Mouse (Mus musculus): ENCODE measurements around the gene Clock. TPM values are rescaled to one million over a fixed set of nuclear protein-coding genes. Genes with fewer than 3 reads are reported as not detected.

Clock gene
- total RNA-seq, 2 experiments from 2014 or later = 33.9 to 36.6 TPM

DNA sequence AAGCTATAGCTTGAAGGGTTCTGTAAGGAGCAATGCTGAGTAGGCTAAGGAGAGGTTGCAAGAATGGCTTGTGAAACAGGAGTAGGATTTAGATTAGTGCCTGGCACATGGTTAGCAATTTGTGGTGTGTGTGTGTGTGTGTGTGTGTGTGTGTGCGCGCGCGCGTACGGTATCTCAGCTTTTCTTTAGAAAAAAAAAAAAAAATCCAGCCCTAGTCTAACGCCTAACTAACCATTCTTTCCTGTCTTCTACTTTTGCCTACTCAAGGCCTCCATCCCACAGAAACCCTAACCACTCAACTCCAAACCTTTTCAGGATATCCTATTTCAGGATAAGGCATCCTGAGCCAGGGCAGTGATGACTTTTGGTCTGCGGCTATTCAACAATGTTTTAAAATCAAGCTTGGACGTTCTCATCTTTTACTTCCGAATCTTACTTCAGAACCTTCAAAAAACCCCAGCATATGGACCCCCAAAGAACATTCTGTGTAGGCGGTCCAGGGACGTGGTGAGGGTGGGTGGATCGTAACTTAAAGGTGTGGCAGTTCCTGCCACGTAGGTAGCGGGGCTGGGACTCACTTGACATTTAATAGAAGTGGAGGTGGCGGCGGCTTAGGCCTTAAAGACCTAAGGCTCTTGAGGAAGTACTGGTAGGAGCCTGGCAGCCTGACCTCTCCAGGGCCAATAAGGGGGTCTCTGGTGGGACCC, 121.4 kb downstream of the Clock start:
- no peak for DNase-seq (ENCODE audit: low spot score in 2 of 2)

DNA sequence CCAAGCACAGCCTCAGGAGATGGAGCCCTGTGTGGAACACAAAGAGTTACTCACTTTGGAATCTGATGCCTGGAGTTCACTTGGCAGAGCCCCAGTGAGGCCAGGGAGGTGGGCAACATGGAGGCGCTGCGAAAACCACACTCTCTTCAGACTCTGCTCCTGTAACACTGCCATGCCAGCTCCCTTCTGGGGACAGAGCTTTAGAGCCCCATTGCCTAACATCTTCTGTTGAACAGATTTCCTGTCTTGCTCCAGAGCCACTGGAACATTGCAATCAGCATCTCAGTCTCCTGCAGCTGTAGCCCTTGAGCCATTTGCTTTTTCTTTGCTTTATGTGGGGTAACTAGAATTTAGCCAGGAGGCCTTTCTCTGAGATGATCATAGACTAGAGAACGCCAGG, 122.3 kb downstream of the Clock start:
- DNase-seq (ENCODE audit: low spot score in 2 of 2) = no peak

DNA sequence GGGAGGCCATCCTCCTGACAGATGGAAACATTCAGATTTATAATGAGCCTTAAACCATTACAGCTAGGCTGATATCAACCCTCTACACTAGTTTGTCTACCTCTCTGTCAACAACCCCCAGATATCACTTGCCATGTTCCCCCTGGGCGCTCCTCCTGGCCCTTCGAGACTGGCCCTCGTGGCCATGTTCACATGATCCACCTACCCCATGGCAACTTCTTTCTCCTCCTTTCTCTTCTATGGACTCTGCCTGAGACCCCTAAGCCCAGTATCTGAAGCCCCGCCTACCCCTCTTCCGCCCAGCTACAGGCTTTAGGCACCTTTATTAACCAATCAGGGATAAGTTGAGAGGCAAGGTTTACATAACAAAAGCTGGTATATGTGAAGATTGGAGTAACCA, 124.8 kb downstream of the Clock start:
- no peak for DNase-seq (ENCODE audit: low spot score in 2 of 2)

DNA sequence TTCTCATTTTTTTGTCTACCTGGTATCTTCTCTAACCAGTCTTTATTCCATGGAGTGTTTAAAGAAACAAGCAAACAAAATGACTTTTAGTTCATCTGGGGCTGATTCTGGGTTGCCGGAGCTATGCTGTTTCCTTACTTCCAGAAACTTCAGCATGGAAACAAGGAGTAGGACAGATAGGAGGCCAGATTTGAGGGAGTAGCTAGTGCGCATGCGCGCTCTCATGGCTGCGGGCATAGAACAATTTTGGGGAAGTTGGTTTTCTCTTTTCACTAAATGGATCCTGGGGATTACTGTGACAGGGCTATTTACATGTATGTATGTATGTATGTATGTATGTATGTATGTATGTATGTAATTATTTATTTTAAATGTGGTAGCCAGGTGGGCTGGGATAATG, 125.4 kb downstream of the Clock start:
- no peak for DNase-seq (ENCODE audit: low spot score in 2 of 2)

DNA sequence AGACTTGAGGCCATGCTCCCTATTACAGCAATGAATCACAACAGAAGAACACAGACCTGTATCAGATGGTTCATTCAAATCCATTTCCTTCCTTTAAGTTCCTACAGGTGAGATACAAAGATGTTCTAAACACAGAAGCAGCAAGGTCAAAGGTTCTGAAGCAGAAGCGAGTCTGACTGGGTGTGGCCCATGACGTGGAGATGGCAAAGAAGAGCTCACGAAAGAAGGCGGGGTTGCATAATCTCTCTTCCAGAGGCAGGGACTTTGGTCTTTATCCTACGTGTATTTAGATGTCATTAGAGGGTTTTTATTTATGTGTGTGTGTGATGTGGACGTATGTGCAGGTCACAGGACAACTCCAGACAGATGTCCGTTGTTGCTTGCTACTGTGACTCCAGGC, 126.9 kb downstream of the Clock start:
- no peak for DNase-seq (ENCODE audit: low spot score in 2 of 2)

DNA sequence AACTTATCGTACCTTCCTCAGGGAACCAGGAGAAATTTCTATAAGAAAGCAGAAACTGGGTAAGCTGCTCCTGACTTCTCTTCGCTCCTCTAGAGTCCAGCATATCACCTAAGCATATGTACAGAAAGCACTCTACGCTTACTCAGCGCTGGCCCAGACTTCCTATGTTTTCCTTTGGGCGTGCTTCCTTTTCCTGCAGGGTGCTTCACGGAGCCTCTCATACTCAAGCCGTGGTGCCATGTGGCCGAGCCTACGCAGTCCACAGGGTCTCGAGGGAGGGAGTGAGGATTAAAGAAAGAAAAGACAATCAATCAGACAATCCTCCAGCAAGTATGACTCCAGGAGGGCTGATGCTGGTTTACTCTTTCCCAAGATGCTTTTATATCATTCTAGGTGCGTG, 127.8 kb downstream of the Clock start:
- DNase-seq (ENCODE audit: low spot score in 2 of 2) = no peak

DNA sequence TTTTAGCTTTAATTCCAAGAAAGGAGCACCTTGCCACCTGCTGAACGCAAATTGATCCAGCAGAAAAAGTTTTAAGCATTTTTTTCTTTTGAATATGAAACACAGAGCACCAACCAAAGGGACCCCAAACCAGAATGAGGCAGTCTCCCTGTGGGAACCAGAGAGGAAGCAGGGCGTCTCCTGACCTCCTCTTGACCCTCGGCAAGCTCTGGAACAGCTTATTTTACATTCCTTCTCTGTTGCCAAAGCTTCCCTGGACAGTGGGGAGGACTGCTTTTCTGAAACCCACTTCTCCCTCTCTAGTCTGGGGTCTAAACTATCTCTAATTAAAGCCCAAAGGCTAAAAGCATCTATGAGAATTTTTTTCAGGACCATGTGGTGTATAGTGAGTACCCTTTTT, 128.2 kb downstream of the Clock start:
- DNase-seq (ENCODE audit: low spot score in 2 of 2) = no peak

DNA sequence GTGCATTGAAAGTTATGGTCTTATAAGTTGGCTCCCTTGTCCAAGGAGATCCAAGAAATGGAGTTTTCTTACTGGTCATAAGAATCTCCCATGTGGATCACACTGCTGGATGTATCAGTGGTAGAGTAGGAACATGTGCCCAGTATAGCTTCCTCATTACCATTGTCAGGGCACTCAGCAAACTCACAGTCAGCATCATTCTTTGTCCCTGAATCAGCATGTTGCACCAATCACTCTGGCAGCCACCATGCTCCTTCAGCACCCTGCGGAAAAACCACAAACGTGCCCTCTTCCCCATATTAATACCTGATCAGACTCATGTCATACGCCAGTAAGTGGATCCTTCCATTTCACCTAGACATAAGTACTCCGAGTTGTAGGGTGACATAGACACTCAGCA, 129.5 kb downstream of the Clock start:
- no peak for DNase-seq (ENCODE audit: low spot score in 2 of 2)

DNA sequence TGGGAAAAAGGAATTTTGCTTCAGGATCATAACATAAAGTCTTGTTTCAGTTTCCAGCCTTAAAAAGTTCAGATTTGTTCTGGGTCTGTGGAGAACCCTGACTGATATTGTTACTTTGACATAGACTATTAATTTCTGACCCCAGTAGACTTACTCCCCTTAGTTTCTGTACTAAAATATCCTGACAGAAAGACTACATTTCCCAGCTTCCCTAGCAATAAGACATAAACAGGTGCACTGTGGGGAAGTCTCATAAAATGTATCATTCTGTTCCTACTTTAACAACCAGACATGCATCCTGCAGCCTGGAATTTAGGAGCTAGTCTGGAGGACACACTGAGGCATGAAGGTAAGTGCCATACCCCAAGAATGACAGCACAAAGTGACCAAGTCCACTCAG, 133.6 kb downstream of the Clock start:
- DNase-seq (ENCODE audit: low spot score in 2 of 2) = no peak

DNA sequence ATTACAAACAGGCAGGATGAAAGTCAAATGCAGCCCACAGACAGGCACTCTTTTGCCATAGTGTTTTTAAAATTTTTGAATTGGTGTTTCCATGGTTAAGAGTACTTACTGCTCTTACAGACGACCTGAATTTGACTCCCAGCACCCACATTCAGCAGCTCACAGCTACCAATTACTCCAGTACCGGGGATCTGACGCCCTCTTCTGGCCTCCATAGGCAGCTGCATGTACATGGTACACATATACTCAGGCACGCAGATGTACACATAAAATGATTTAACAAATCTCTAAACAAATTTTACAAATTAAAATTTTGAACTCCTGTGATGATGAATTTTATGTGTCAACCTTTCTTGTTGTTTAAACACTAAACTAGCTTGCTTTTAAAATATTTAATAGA, 134.1 kb downstream of the Clock start:
- DNase-seq (ENCODE audit: low spot score in 2 of 2) = no peak

DNA sequence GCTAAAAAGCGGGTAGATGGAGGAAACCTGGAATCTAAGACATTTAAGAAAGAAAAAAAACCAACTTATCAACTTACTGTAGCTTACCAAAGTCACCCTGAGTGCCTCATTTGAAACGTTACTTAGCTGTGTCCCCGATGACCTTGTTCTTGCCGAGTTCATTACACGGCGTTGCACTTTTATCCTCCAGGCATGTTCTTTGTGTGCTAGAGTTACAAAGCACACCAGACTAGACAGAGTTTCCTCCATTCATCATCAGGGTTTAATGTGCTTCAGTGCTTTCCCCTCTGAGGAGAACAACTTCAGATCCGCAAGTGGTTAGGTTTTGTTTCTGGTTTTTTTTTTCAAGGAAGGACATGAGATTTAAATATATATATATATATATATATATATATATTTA, 139.8 kb downstream of the Clock start:
- no peak for DNase-seq (ENCODE audit: low spot score in 2 of 2)

DNA sequence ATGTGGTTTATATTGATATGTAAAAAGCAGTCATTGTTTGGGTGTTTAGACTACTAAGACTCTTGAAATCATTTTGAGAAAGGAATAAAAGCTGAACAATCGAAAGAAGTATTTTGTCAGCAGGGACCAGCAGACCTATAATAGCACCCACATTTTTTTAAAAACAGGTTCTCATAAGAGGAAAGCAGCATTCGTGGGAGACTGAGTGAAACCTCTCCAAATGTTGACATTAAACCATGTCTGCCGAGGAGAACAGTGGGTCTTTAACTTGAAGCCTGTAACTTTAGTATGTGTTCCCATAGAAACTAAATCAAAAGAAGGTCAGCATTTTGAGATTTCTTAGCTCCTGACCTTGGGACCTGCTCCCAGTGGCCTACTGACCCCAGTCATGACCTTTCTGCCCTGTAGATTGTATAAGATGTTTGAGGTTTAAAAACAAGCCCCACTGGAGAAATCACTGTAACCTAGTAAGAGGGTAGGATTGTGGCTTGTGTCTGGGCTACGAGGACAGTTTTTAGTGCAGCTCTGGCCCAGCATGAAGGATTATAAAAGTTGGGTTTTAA, 140.7 kb downstream of the Clock start:
- no peak for DNase-seq (ENCODE audit: low spot score in 2 of 2)

DNA sequence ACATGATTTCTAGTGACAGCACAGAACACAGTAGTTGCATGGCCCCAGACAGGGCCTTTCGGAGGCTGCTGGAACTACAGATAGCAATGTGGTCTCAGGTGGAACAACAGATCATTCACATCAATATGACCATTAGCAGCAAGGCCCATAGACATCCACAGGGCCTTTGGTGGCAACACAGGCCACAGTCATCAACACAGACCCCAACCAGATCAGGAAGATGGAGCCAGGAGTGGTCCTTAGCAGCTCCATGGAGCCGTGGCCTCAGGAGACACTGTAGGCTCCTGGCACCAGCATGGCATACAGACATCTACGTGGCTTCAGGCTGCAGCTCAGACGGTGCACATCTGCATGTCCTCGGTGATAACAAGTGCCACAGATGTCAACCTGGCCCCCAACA, 141.7 kb downstream of the Clock start:
- DNase-seq (ENCODE audit: low spot score in 2 of 2) = no peak

DNA sequence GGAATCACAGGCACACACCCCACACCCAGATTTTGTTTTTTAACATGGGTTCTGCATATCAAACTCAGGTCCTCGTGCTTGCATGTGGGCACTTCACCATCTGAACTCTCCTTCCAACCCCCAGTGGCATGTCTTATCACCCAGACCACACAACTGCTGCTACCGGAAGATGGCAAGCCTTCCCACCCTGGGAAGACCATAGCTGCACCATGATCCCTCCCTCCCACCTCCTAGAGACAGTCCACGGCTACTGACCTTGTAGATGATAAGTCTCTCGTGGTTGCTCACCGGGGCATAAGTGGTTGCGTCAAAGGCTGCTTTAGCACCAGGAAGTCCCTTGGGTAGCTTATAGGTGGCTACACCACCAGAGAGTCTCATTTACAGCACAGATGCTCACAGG, 143.1 kb downstream of the Clock start:
- DNase-seq (ENCODE audit: low spot score in 2 of 2) = no peak

DNA sequence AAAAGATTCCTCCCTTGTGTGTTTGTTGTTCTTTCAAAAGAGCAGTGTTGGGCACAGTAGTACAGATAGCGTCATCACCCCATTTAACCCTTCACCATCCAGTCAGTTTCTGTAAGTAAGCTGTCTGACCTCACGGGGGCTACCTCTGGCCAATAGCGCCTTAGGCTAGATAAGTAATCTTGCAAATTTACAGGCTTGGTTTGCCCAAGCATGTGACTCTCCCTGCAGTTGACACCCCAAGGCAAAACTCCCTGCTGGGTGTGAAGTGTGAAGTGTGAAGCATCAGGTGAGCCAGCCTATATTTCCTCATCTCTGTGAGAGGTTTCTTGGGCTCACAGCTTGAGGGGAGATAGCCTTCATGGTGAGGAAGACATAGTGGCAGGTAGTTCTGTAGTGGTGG, 144.5 kb downstream of the Clock start:
- DNase-seq (ENCODE audit: low spot score in 2 of 2) = no peak

Other genes starting within 250 kb of the Clock start
- 10 to 100 TPM; 31.3 to 33.9 TPM for gene Srd5a3, start 164.5 kb downstream of the Clock start, total RNA-seq (2021)
- gene Tmem165, start 120.9 kb downstream of the Clock start, total RNA-seq (2021) = 10 to 100 TPM; 68.4 to 68.7 TPM
- gene Pdcl2, start 26.4 kb upstream of the Clock start, total RNA-seq (2021) = not detected
- gene Nmu, start 59.0 kb upstream of the Clock start, total RNA-seq (2021) = not detected
- gene Gm7271, start 179.2 kb upstream of the Clock start, total RNA-seq (2021) = not detected
- 10 to 100 TPM; 76.9 to 77.7 TPM for gene Exoc1, start 224.5 kb upstream of the Clock start, total RNA-seq (2021)

Data from adrenal gland, postnatal 4 days (tissue).